15 mouse cellular contexts compared by ENCODE assay signal in the genomic region with DNA sequence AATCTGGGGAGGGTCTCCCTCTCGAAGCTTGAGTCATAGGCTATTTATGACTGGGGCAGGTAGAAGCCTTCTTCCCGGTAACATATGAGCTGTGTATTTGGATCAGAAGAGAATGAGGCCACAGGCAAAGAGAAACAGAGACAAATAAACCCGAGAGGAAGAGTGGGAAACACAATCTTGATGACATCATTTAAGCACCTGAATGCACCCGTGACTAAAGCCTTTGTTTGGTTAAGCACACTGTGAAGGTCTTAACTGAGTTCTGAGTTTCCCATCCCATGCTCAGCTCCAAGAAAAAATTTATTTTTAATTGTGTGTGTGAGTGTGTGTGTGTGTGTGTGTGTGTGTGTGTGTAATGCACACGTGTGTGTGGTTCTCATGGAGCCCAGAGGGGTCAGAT.
"Had no signal": no experiment of that assay in that cellular context is flagged by ENCODE, and none has a peak within 500 bp of the region (broad histone marks: within the 10 kb centered on the region; RNA-seq: fewer than 3 reads in every experiment).

No protein-coding gene starts in this region.

- H3K36me3 ChIP-seq: limb, embryonic 12.5 days; limb, embryonic 15.5 days had no signal

- H3K27me3 ChIP-seq: limb, embryonic 12.5 days; limb, embryonic 15.5 days had no signal

- H3K9me3 ChIP-seq: limb, embryonic 12.5 days; limb, embryonic 15.5 days had no signal

- H3K9ac ChIP-seq: limb, embryonic 12.5 days; limb, embryonic 15.5 days; liver, embryonic 14.5 days; liver, postnatal 0 days; lung, embryonic 14.5 days had no signal

- DNase-seq: kidney, adult 2 months; kidney, postnatal 36 days; layer of hippocampus, postnatal 36 days; liver, postnatal 0 days; lung, embryonic 14.5 days; thymus, adult 18-20 months; thymus, postnatal 36 days had no signal

- H3K27ac ChIP-seq: kidney, postnatal 0 days; left cerebral cortex, adult 2 months; limb, embryonic 15.5 days; liver, embryonic 14.5 days; macrophage had no signal

- ATAC-seq: liver, postnatal 0 days; lung, postnatal 0 days had no signal

- H3K4me2 ChIP-seq: limb, embryonic 12.5 days; limb, embryonic 15.5 days; liver, embryonic 11.5 days; lung, embryonic 14.5 days had no signal

- H3K4me3 ChIP-seq: left cerebral cortex, adult 2 months; limb, embryonic 12.5 days; limb, embryonic 15.5 days had no signal
